Mouse (Mus musculus): ENCODE data around the gene Gtpbp2. TPM values are rescaled to one million over a fixed set of nuclear protein-coding genes. Genes with fewer than 3 reads are reported as not detected.

Gtpbp2 gene
- total RNA-seq (2015) (17.4 and 22.2 TPM in 2 replicates), total RNA-seq (2017) (30.7 and 33.2 TPM in 2 replicates)

DNA sequence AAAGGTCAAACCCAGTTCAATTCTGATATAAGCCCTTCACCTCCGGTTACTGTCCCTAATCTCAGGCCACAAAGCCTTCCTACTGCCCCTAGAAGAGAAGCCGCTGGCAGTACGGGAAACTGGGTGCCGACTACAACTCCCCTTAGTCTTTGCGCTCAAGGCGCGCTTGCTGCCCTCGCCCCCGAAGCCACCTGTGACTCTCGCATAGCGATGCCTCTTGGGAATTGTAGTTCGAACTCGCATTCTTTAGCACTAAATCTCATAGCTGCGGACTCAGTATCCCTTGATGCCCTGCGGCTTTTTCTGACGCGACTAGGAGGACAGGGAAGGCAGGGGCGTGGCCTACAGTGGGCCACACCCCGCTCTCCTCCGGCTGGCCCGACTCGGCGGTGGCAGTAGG, at the start of gene Gtpbp2:
Gene Gtpbp2, plus strand, starts transcription at position 347 of the 400 bp plus-strand sequence.
- ATAC-seq (replicated peaks; ENCODE audit: poor library complexity): peak; percentile 82

- no peak for ATAC-seq (replicated peaks; ENCODE audit: poor library complexity)
Observed at GRCm38 (mm10) chr17:46115489-46115888, 45.3 kb upstream of the Gtpbp2 start.

- no peak for ATAC-seq (replicated peaks; ENCODE audit: poor library complexity)
Observed at GRCm38 (mm10) chr17:46116138-46116537, 44.7 kb upstream of the Gtpbp2 start.

- no peak for ATAC-seq (replicated peaks; ENCODE audit: poor library complexity)
Observed at GRCm38 (mm10) chr17:46116881-46117280, 44.0 kb upstream of the Gtpbp2 start.

DNA sequence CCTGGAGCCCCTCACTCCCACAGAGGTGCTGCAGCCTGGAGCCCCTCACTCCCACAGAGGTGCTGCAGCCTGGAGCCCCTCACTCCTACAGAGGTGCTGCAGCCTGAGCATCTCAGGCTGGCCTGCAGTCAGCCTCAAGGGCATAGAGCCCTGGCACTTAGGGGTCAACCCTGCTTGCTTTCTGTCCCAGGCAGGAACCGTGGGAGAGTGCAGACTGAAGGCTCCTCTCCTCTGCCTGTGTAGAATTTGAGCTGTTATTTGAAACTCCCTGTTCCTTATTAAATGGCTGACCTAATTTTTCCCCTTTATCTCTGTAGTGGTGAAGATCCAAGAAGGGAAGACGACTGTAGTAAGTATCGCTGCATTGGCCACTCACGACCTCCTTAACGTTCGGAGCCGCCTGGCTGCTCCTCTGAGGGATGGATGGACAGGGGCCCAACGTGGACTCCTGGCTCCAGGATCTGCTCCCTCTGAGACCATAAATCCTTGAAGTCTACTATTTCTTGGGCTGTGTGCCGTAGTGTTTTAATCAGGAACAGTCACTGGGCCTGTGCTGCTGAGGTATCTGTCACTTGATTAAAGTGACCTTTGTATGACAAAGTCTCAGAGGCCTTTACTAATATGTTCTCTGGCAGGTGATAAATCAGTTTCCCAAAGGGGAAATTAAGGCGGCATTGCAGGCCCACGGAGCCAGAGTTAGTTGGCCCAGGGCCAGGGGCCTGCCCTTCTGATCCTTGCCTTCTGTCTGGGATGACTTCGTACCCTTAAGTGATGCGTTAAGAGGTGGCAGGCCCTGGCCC, 43.0 kb upstream of the Gtpbp2 start:
- ATAC-seq (replicated peaks; ENCODE audit: poor library complexity): no peak

DNA sequence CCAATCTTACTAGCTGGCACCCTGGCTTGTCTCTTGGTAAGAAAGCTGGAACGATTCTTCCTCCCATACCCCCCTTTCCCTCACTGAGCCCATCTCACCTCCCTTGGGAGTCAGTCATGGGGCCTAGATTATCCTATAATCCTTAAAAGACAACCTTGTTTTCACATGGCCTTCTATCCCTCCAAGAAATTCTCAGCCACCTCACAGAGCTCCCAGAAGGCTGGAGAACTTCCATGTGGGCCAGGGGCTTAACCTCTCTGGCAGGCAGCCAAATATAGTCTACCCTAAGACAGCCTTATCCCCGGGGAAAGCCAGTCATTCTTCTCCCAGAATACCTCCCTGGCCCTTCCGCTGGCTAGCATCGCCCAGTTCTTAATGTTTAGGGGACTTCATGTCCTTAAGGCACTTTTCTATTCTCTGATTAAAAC, 42.4 kb upstream of the Gtpbp2 start:
- no peak for ATAC-seq (replicated peaks; ENCODE audit: poor library complexity)

GRCm38 (mm10) chr17:46119641-46120040, 41.2 kb upstream of the Gtpbp2 start:
- ATAC-seq (replicated peaks; ENCODE audit: poor library complexity): no peak

- no peak for ATAC-seq (replicated peaks; ENCODE audit: poor library complexity)
Observed at GRCm38 (mm10) chr17:46122791-46123190, 38.0 kb upstream of the Gtpbp2 start.

- ATAC-seq (replicated peaks; ENCODE audit: poor library complexity): no peak
Observed at GRCm38 (mm10) chr17:46123285-46123684, 37.5 kb upstream of the Gtpbp2 start.

DNA sequence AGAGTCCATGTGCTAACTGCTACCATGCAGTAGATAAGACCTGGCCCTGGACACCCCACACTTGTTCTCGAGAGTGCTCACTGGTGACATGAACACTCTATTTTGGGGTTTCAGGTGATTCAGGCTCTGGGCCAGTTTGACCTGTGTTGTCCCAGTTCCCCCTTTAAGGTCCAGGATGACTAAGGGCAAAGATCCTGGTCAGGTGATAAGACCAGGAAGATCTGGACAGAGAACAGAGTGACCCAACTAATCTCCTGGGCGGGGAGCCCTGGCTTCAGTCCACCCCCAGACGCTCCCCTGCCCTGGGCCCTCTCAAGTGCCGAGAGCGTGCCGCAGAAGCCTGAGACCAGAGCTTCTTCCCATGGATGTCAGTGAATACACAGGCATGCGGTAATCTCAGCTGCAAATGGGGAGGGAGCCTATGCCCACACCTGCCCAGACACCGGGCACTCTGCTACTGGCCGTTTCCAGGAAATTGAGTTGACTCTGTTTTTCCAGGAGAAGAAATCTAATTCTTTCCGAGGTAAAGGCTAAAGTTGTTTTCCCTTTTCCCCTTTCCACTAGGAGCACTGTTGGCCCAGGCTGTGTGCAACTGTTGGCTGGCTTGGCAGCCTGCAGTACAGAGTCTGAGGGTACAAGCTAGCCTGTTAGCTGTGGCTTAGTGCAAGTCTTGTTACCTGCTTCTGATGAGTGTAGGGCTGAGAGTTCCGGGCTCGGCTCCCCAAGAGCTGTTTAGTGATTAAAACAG, 36.7 kb upstream of the Gtpbp2 start:
- no peak for ATAC-seq (replicated peaks; ENCODE audit: poor library complexity)

DNA sequence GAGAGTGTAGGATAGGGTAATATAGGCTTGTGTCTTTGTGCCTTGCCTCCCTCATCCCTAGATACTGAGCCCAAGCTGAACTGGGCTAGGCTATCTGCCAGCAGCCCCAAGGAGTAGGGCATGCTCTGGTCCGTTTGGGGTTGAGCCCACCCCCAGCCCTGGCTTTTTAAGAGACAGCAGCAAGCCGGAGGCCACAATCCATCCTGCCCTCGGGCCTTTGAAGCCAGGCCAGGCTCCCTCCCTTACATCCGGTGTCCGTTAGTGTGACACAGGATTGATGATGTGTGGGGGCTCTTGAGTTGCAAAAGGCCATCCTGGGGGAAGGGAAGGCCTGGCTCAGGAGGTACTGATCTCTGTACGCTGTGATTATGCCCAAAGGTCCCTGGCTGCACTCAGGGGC, 34.2 kb upstream of the Gtpbp2 start:
- no peak for ATAC-seq (replicated peaks; ENCODE audit: poor library complexity)

GRCm38 (mm10) chr17:46127814-46128493, 32.9 kb upstream of the Gtpbp2 start:
- ATAC-seq (replicated peaks; ENCODE audit: poor library complexity): no peak

DNA sequence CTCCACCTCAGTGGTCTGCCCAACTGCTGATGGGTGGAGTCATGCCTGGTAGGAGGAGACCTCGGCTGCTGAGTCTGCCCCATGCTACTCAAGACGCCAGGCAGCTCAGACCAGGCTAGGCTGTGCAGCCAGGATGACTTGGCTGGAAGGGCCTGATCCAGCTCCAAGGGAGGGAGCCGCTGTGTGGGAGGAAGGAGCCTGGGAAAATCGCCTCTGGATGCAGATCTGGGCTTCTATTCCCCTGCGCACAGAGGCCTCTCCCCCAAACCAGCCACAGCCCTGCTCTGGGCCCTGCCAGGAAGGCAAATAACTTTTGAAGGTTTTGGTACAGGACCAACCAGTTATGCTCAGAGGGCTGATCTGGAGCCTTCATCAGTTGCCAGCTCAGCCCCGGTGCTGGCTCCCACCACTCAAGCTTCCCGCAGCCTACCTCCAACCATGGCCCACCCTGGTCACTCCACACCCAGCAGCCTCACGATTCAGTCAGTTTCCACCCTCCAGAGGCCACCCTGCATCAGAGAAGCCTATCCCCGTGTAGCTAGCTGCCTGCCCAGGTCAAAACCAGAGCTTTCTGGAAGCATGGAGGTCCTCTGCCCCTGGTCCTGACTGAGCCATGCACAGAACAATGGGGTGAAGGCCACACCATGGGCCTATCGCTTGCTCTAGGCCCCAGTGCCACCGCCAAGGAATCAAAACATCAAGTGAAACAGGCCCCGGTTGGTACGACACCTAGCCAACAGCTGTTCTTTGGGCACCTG, 30.9 kb upstream of the Gtpbp2 start:
- ATAC-seq (replicated peaks; ENCODE audit: poor library complexity): no peak

GRCm38 (mm10) chr17:46132058-46132718, 28.6 kb upstream of the Gtpbp2 start:
- ATAC-seq (replicated peaks; ENCODE audit: poor library complexity): peak; percentile 85

DNA sequence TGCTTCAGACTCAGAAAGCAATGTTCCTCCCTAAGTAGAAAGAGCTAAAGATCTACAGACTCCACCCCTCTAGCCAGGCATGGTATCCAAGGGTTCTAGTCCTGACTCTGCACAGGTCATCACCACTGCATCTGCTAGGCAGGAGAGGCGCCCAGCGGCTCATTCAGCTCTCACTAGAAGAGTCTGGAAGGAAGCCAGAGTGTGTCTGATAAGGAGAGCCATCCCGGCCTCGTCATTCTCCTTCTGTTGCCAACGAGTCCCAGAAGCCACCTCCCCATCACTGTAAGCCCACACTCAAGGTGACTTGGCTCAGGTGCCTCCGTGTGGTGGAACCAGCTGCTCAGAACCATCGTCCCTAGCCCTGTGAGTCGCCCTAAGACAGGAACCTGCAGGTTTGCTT, 28.0 kb upstream of the Gtpbp2 start:
- ATAC-seq (replicated peaks; ENCODE audit: poor library complexity): peak; percentile 72

- peak; percentile 78 for ATAC-seq (replicated peaks; ENCODE audit: poor library complexity)
Observed at GRCm38 (mm10) chr17:46138563-46139236, 22.1 kb upstream of the Gtpbp2 start.

DNA sequence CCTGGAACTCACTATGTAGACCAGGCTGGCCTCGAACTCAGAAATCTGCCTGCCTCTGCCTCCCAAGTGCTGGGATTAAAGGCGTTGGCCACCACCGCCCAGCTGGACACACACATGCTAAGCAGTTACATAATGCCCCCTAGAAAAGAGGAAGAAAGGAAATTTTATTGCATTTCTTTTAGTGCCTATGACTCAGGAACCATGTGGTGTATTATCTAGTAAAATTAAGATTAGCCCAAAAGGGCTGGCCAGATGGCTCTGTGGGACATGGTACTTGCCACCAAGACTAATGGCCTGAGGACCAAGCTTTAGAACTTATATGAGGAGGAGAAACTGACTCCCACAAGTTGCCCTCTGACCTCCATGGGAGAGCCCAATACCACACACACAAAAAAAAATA, 21.0 kb upstream of the Gtpbp2 start:
- ATAC-seq (replicated peaks; ENCODE audit: poor library complexity): peak; percentile 33; the same call in 1 of the 2 replicates

DNA sequence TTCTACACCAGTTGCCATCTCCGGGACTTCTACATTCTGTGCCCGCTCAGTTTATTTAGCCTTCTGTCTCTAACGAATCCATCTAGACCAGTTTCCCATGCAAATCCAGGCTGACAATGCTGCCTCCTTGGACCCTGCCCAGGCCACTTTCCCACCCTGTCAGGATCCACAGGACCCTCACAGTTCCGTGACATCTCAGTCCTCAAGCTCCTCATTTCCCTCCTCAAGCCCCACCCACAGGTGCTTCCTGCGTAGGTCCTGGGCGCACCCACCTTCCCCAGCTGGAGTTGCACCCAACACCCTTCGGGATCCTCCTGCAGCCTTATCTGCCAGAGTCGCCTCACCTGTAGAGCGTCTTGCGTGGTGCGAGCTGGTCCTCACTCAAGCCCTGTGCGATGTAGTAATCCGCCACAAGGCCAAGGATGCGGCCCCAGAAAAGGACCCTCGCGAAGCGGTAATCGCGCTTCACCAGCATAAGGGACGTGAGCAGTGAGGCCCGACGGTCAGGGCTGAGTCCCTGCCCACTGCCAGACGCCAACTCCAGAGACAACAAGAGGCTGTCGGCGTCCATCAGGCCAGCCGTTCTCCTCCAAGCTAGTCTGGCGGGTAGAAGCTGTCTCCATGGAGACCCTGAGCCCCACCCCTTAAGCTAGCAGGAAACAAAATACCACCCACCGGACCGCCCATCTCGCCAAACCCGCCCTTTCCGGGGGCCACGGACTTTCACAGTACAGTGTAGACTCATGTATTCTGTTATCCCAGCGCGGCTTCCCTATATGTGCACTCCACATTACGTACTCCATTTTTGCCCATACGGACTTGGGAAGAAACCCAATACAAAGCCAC, 17.0 kb upstream of the Gtpbp2 start, which contains the start of gene Rsph9:
Gene Rsph9, minus strand, starts transcription at position 639 of the 846 bp plus-strand sequence.
- ATAC-seq (replicated peaks; ENCODE audit: poor library complexity): peak; percentile 96

Data from megakaryocyte progenitor cell, adult 5-6 weeks (primary cell).